Mouse (Mus musculus): ENCODE data around the gene Wnt5a. TPM values are rescaled to one million over a fixed set of nuclear protein-coding genes. Genes with fewer than 3 reads are reported as not detected.

Wnt5a gene
- total RNA-seq, 2 experiments from 2014 or later = 10.9 to 16.0 TPM

- no peak for DNase-seq
- intact Hi-C loops (cut with DNase I) = no loop called here
Observed at GRCm38 (mm10) chr14:28542117-28542741, 37.7 kb downstream of the Wnt5a start.

GRCm38 (mm10) chr14:28561861-28562260, 57.3 kb downstream of the Wnt5a start:
- DNase-seq = no peak
- intact Hi-C loops (cut with DNase I) = no loop called here

Data from heart, postnatal 36 days (tissue).